Mouse (Mus musculus) heart, adult 9 months (tissue): ENCODE data around the gene Poldip3.
A peak's percentile ranks its signal among the peaks of the same experiment; 100 is the strongest.
"Not testable (repeated sequence)": the region's sequence is repeated elsewhere in the genome, so short reads cannot be mapped to it uniquely, and the experiment has no call there.

ENCODE experiments used
- DNase-seq, 2 experiments: peaks; one replicate each; pipeline ENCODE4 v3.0.0; 2022; ENCODE audit warnings: low spot score in 2 of 2

Poldip3 gene

GRCm38 (mm10) chr15:83129530-83130231 lies 19.5 kb downstream of the Poldip3 start:
- DNase-seq: no peak

GRCm38 (mm10) chr15:83127037-83127436 lies 22.1 kb downstream of the Poldip3 start:
- not testable (repeated sequence) for DNase-seq

GRCm38 (mm10) chr15:83126582-83126981 lies 22.6 kb downstream of the Poldip3 start:
- no peak for DNase-seq

- no peak for DNase-seq
Observed at GRCm38 (mm10) chr15:83124625-83125024, 24.6 kb downstream of the Poldip3 start.

- peak; percentile 90 to 94 for DNase-seq
Observed at GRCm38 (mm10) chr15:83122566-83123145, 26.5 kb downstream of the Poldip3 start, which contains the start of gene Rrp7a. Gene Rrp7a (minus strand): TSS chr15:83122801.

GRCm38 (mm10) chr15:83121709-83122565 lies 27.2 kb downstream of the Poldip3 start:
- peak in 1 of 2 experiments; percentile 23 for DNase-seq

- no peak for DNase-seq
Observed at GRCm38 (mm10) chr15:83118360-83118759, 30.8 kb downstream of the Poldip3 start.

- no peak for DNase-seq
Observed at GRCm38 (mm10) chr15:83115071-83115470, 34.1 kb downstream of the Poldip3 start.

- no peak for DNase-seq
Observed at GRCm38 (mm10) chr15:83114106-83114505, 35.1 kb downstream of the Poldip3 start.

GRCm38 (mm10) chr15:83112898-83113297 lies 36.3 kb downstream of the Poldip3 start:
- DNase-seq: peak; percentile 44 to 61

GRCm38 (mm10) chr15:83111874-83112273 lies 37.3 kb downstream of the Poldip3 start:
- DNase-seq: no peak

- no peak for DNase-seq
Observed at GRCm38 (mm10) chr15:83111290-83111689, 37.9 kb downstream of the Poldip3 start.

GRCm38 (mm10) chr15:83107814-83108213 lies 41.4 kb downstream of the Poldip3 start:
- no peak for DNase-seq

GRCm38 (mm10) chr15:83106426-83106825 lies 42.8 kb downstream of the Poldip3 start:
- DNase-seq: no peak

- DNase-seq: no peak
Observed at GRCm38 (mm10) chr15:83103111-83103510, 46.1 kb downstream of the Poldip3 start.

GRCm38 (mm10) chr15:83100332-83100662 lies 48.9 kb downstream of the Poldip3 start:
- DNase-seq: no peak

- DNase-seq: peak; percentile 95
Observed at GRCm38 (mm10) chr15:83099533-83100331, 49.5 kb downstream of the Poldip3 start.

GRCm38 (mm10) chr15:83095950-83096349 lies 53.2 kb downstream of the Poldip3 start:
- no peak for DNase-seq

GRCm38 (mm10) chr15:83093687-83094086 lies 55.5 kb downstream of the Poldip3 start:
- peak; percentile 46 to 53 for DNase-seq

GRCm38 (mm10) chr15:83090874-83091273 lies 58.3 kb downstream of the Poldip3 start:
- no peak for DNase-seq

- no peak for DNase-seq
Observed at GRCm38 (mm10) chr15:83089429-83089605, 59.9 kb downstream of the Poldip3 start, which contains the start of gene Serhl. Gene Serhl (plus strand): TSS chr15:83089506.
